Mouse (Mus musculus) T-helper 17 cell (primary cell): ENCODE measurements around the gene Atp11b.

Experiments used
- in situ Hi-C, 2 experiments: fragments of 300-600 bp; cut with MboI, MseI; formaldehyde crosslinking; loops; 1 replicate in 1 of 2; 2 replicates in 1 of 2; pipeline ENCODE4 v1.15.1; 2025; ENCODE audit warnings: high pct_unique_total_duplicates in 2 of 2

Atp11b gene

GRCm38 (mm10) chr3:35764637-35765617 is 11.0 kb downstream of the Atp11b start:
- in situ Hi-C loops: loop anchor here in 1 of 2 experiments (5.0 kb wide), 2 partner anchors 73 to 707 kb away; no protein-coding TSS in a partner anchor

DNA sequence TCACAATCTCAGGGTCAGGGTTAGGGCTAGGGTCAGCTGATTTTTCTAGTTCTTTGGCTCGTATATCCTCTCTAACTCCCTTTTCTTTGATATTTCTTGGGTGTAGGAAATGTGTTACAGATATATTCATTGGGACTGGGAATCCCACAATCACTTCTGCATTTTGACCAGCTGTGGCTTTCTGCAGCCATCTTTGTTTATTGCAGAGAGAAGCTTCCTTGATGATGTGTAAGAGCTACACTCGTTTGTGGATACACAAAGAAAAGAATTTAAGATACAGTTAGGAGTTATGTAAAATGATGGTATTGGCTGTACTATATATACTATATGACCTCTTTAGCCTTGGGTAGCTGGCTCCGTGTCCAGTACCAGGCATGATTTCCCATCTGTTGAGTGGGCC is 25.8 kb downstream of the Atp11b start:
- in situ Hi-C loops: no loop called here

DNA sequence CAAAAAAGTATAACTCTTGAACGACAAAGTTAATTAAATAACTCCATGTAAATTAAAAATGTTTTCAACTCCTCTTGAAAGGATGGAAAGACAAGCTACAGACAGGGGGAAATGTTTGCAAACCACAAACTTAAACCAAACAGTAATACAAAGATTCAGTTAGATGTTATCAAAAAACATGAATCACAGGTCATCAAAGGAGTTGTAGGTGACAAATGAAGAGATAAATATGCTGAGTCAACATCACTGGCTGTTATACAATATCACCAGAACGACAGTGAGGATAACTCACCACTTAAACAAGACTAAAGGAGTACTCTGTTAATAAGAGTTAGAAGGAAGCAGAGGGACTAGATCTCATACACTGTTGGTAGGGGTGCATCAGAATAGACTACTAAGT is 48.1 kb downstream of the Atp11b start:
- in situ Hi-C loops: loop anchor here in 1 of 2 experiments (5.0 to 25.0 kb wide), 2 partner anchors 105 to 1765 kb away; no protein-coding TSS in a partner anchor

GRCm38 (mm10) chr3:35819887-35820286 is 66.0 kb downstream of the Atp11b start:
- in situ Hi-C loops: loop anchor here in 1 of 2 experiments (25.0 kb wide), 1 partner anchor 1783 kb away; no protein-coding TSS in a partner anchor

DNA sequence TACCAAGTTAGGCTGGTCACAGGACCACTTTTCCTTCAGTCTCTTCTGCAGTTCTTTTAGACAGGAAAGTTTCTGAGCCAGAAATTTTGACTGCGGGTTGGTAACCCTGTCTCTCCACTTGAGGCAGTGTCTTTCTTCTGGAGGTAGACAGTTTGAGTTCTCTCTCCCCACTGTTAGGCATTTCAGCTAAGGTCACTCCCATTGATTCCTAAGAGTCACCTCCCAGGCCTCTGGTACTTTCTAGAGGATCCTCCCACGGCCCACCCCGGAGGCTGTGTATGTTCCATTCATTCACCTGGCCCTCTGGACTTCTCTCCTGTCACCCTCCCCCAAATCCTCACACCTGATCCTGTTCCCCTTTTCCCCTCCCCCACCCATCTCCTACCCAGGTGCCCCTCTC is 68.1 kb downstream of the Atp11b start:
- in situ Hi-C loops: loop anchor here in 1 of 2 experiments (25.0 kb wide), 1 partner anchor 1785 kb away; no protein-coding TSS in a partner anchor

DNA sequence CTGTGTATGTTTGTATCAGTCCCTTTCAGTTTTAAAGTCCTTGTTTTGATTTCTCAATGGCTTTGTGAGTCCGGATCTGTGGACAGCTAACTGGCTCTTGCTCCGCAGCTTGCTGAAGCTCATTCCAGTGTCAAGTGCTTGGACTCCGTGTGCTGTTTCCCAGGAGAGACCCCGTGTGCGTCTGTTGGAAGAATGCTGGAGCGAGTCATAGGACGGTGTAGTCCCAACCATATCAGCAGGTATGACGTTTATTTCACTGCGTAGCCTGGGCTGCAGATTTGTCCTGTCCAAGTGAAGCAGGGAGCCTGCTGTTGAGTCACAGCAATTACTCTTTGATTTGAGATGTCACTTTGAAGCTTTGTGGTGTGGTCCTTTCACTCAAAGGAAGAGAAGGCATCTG is 95.4 kb downstream of the Atp11b start:
- in situ Hi-C loops: no loop called here

GRCm38 (mm10) chr3:35883267-35883666 is 129.4 kb downstream of the Atp11b start:
- in situ Hi-C loops: loop anchor here in 1 of 2 experiments (10.0 kb wide), 1 partner anchor 188 kb away; no protein-coding TSS in a partner anchor

GRCm38 (mm10) chr3:35889531-35889930 is 135.6 kb downstream of the Atp11b start:
- in situ Hi-C loops: loop anchor here (5.0 to 10.0 kb wide), 2 partner anchors 195 to 197 kb away; no protein-coding TSS in a partner anchor

DNA sequence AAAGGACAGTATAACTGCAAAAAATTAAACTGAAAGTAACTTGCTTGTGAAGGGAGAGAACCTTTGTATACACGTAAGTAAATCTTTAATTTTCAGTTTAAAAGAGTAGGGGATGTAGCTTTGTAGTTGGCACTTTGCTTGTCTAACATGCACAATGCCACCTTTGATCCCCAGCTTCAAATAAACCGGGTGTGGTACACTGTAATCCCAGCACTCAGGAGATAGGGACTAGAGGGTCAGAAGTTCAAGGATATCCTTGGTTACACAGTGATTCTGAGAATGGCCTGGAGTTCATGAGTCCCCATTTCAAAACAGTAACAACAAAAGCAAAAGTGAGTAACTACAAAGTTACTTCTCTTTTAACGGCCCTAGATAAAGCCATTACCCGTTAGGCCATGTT is 137.2 kb downstream of the Atp11b start:
- in situ Hi-C loops: no loop called here

- in situ Hi-C loops: no loop called here
Measured at GRCm38 (mm10) chr3:35893156-35893555, 139.2 kb downstream of the Atp11b start.

- in situ Hi-C loops: no loop called here
Measured at GRCm38 (mm10) chr3:35897900-35898299, 144.0 kb downstream of the Atp11b start.

DNA sequence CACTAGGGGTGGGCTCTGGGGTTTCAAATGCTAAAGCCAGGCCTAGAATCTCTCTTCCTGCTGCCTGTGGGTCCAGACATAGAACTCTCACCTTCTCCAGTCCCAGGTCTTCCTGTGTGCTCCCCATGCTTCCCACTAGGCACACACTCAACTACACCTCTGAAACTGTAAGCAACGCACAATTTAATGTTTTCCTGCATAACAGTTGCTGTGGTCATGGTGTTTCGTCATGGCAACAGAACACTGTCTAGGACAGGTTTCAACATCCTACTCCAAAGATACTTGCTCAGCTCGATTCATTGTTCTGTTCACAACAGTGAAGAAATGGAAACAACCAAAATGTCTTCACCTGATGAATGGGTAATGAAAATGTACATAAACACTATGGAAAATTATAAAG is 145.2 kb downstream of the Atp11b start:
- in situ Hi-C loops: no loop called here

GRCm38 (mm10) chr3:35900555-35901204 is 146.8 kb downstream of the Atp11b start:
- in situ Hi-C loops: no loop called here
